In the genomic region with DNA sequence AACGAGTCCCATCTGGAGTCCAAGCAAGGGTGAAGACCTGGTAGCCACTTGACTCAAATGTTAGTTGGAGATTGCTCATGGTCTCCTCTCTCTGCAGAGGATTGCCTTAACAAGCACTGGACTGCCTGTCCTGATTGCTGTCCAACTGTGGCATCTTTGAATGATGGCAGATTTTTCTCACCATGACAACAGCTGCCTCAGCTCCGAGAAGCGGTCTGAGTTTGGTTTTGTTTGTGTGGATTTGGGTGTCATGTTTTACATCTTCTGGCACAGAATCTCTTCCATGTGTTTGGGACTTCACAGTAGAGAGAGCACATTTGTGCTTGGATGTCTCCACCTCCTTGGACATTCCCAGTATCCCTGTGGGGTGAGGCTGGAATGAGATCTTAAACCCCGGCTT, we compare ENCODE assay signal across 21 mouse cellular contexts.
DNase-seq lines count a peak whose midpoint lies in the region; ATAC-seq lines count a peak whose summit lies in the region.
"Had no signal": no experiment of that assay in that cellular context is flagged by ENCODE, and none has a peak within 500 bp of the region (broad histone marks: within the 10 kb centered on the region; RNA-seq: fewer than 3 reads in every experiment).

No protein-coding gene starts in this region.

- 0 out of 2 replicates have a peak, but pooled peaks have one; percentile 8 for ATAC-seq in cerebellum, adult (ENCODE audit: insufficient number of reproducible peaks, low FRiP score, low TSS enrichment)
- peak; percentile 46; the same call in 1 of the 2 replicates for ATAC-seq in intestine, embryonic 16.5 days
- ATAC-seq: midbrain, embryonic 16.5 days; Patski had no signal

- 49% methylated on average over 4 of the region's 4 CpGs for WGBS in intestine, embryonic 16.5 days

- no peak overlapping the region for H3K4me2 ChIP-seq in intestine, embryonic 16.5 days (ENCODE audit: low read depth, low read length)
- H3K4me2 ChIP-seq: heart, embryonic 12.5 days; hindbrain, embryonic 15.5 days; limb, embryonic 15.5 days; liver, embryonic 15.5 days had no signal

- H3K4me3 ChIP-seq in intestine, embryonic 16.5 days (ENCODE audit: low read length): no peak overlapping the region
- H3K4me3 ChIP-seq: heart, embryonic 12.5 days; hindbrain, embryonic 15.5 days; limb, embryonic 15.5 days; liver, embryonic 15.5 days had no signal

- H3K36me3 ChIP-seq in intestine, embryonic 16.5 days (ENCODE audit: control insufficient read depth, insufficient read depth, low read length): no peaks in the 10 kb centered on the region
- H3K36me3 ChIP-seq: heart, embryonic 12.5 days; hindbrain, embryonic 15.5 days; limb, embryonic 15.5 days; liver, embryonic 15.5 days had no signal

- intact Hi-C loops in heart, postnatal 25 days (cut with DNase I): no loop called here
- intact Hi-C loops in left cerebral cortex, postnatal 4 days (cut with DNase I): loop anchor here (10.0 kb wide), 1 partner anchor 243 kb away; no protein-coding TSS in a partner anchor

- H3K4me1 ChIP-seq in intestine, embryonic 16.5 days (ENCODE audit: control insufficient read depth, insufficient read depth, low read length): no peaks in the 10 kb centered on the region
- H3K4me1 ChIP-seq: liver, embryonic 15.5 days had no signal

- H3K9me3 ChIP-seq in intestine, embryonic 16.5 days (ENCODE audit: control insufficient read depth, low read length): no peaks in the 10 kb centered on the region
- H3K9me3 ChIP-seq: hindbrain, embryonic 15.5 days; limb, embryonic 15.5 days; liver, embryonic 15.5 days had no signal

- H3K9ac ChIP-seq in intestine, embryonic 16.5 days (ENCODE audit: low read depth, low read length): no peak overlapping the region
- H3K9ac ChIP-seq: heart, embryonic 12.5 days; hindbrain, embryonic 15.5 days; limb, embryonic 15.5 days; liver, embryonic 15.5 days had no signal

- DNase-seq in cerebellum, postnatal 25 days: no peak
- DNase-seq in heart, adult 11 months: peak; percentile 80
- no peak for DNase-seq in heart, postnatal 25 days (ENCODE audit: low spot score)
- peak; percentile 18 for DNase-seq in left cerebral cortex, postnatal 4 days
- no peak for DNase-seq in left cerebral cortex, adult 9 months (ENCODE audit: low spot score in 2 of 2)
- DNase-seq in yolk sac, embryonic 10.5 days (ENCODE audit: low spot score): no peak
- DNase-seq: adrenal gland, adult 8-10 months; cerebellum, adult 9-11 months; heart, postnatal 14 days; kidney, adult 8-10 months; lung, postnatal 14 days; right cerebral cortex, postnatal 4 days; thymus, postnatal 25 days had no signal

- 0 out of 2 replicates have a peak overlapping the region, but pooled peaks have one; percentile 47 for H3K27ac ChIP-seq in intestine, embryonic 16.5 days (ENCODE audit: low read length)
- H3K27ac ChIP-seq: hindbrain, embryonic 15.5 days; limb, embryonic 15.5 days; liver, embryonic 15.5 days had no signal

- no peaks in the 10 kb centered on the region for H3K27me3 ChIP-seq in intestine, embryonic 16.5 days (replicated peaks; ENCODE audit: control insufficient read depth, insufficient read depth, low read length)
- H3K27me3 ChIP-seq: heart, embryonic 12.5 days; hindbrain, embryonic 15.5 days; limb, embryonic 15.5 days; liver, embryonic 15.5 days; Patski had no signal

Comparison
In these comparisons a context has a peak if more than half of its experiments do, and no peak if none do; other contexts are left out.
1. DNase-seq: peak in heart, adult 11 months (single experiment) and left cerebral cortex, postnatal 4 days (single experiment); none in cerebellum, postnatal 25 days (0 of 2), heart, postnatal 25 days (single experiment), left cerebral cortex, adult 9 months (0 of 2) and yolk sac, embryonic 10.5 days (single experiment).